Mouse (Mus musculus) heart, postnatal 0 days (tissue): ENCODE measurements around the gene Mafk.

ENCODE experiments used
- CTCF ChIP-seq: IDR thresholded peaks from 2 replicates; pipeline ENCODE4 v1.5.1; 2016; ENCODE audit warnings: antibody characterized with exemption, control low read depth, low read depth
- EP300 ChIP-seq: IDR thresholded peaks from 2 replicates; pipeline ENCODE4 v1.6.1; 2016; ENCODE audit warnings: antibody characterized with exemption, low read depth

DNA sequence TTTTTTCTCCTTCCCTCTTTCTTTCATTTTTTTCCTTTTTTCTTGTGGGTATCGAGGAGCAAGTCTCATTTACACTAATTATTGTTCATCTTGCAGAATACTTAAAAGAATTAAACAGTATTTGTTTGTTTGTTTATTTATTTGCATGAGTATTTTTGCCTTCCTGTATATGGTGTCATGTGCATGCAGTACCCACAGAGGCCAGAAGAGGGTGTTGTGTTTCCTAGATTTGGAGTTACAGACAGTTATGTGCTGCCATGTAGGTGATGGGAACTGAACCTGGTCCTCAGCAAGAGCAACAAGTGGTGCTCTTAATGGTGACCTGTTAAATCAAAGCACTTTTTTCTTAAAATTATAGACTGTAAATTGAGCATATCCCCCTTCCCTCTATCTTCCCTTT, 36.3 kb downstream of the Mafk start:
- TF ChIP-seq CTCF (no peak), EP300 (no peak)
